Mouse (Mus musculus) G1E (cell line): ENCODE results near the gene Trp53bp1.

Source experiments
- CTCF ChIP-seq: IDR thresholded peaks from 2 replicates; pipeline ENCODE4 v1.5.1; 2012; ENCODE audit warnings: low read depth, low read length, inconsistent platforms, mixed read lengths
- GATA1 ChIP-seq: IDR thresholded peaks from 2 replicates; pipeline ENCODE4 v1.6.1; 2012; ENCODE audit warnings: borderline replicate concordance, low read length, inconsistent platforms, mixed read lengths
- TAL1 ChIP-seq: conservative IDR thresholded peaks from 2 replicates; pipeline ENCODE4 v1.6.1; 2012; ENCODE audit warnings: low read depth, low read length, inconsistent platforms, mixed read lengths

GRCm38 (mm10) chr2:121170980-121171742 lies 100.0 kb downstream of the Trp53bp1 start, which contains the start of gene Zscan29:
- TF ChIP-seq TAL1, result no peak
- TF ChIP-seq CTCF, result no peak
- no peak for TF ChIP-seq GATA1
